Mouse (Mus musculus) heart, embryonic 13.5 days (tissue): ENCODE measurements around the gene Dagla. TPM values are rescaled to one million over a fixed set of nuclear protein-coding genes. Genes with fewer than 3 reads are reported as not detected.

Experiments
- ATAC-seq: fragments of 200-750 bp; cut with Nextera tagmentation; 2 replicates; pipeline ENCODE4 v1.8.0; 2017; ENCODE audit warnings: moderate TSS enrichment; ENCODE audit not compliant: insufficient number of reproducible peaks, low FRiP score, low TSS enrichment; ENCODE audit errors: extremely low read depth
- H3K27ac ChIP-seq: fragments of 300-500 bp; sonication (generic); replicated peaks from 2 replicates; pipeline ENCODE4 v1.5.1; 2015; ENCODE audit warnings: moderate library complexity, mild to moderate bottlenecking, inconsistent platforms
- H3K27me3 ChIP-seq: fragments of 300-500 bp; sonication (generic); replicated peaks from 2 replicates; pipeline ENCODE4 v1.6.1; 2015; ENCODE audit warnings: mild to moderate bottlenecking, inconsistent platforms
- H3K36me3 ChIP-seq: fragments of 300-500 bp; sonication (generic); 2 replicates; pipeline ENCODE4 v1.6.1; 2015; ENCODE audit warnings: mild to moderate bottlenecking, inconsistent platforms
- H3K4me1 ChIP-seq: fragments of 300-500 bp; sonication (generic); 2 replicates; pipeline ENCODE4 v1.6.1; 2015; ENCODE audit warnings: inconsistent platforms
- H3K4me2 ChIP-seq: fragments of 300-500 bp; sonication (generic); 2 replicates; pipeline ENCODE4 v1.6.1; 2015; ENCODE audit warnings: inconsistent platforms, mild to moderate bottlenecking, moderate library complexity
- H3K4me3 ChIP-seq: fragments of 300-500 bp; sonication (generic); 2 replicates; pipeline ENCODE4 v1.5.1; 2015; ENCODE audit warnings: moderate library complexity, mild to moderate bottlenecking, inconsistent platforms
- H3K9ac ChIP-seq: fragments of 300-500 bp; sonication (generic); 2 replicates; pipeline ENCODE4 v1.6.1; 2015; ENCODE audit warnings: inconsistent platforms, mild to moderate bottlenecking, moderate library complexity
- H3K9me3 ChIP-seq: fragments of 300-500 bp; sonication (generic); 2 replicates; pipeline ENCODE4 v1.6.1; 2016; ENCODE audit warnings: inconsistent platforms
- WGBS: fragments of 180-500 bp; shearing (Covaris S2); methylation state at CpG from one replicate; pipeline ENCODE4 v1.1.7; 2015; ENCODE audit warnings: mixed read lengths; 5-methylcytosine and 5-hydroxymethylcytosine counted together
- polyA plus RNA-seq: library from polyadenylated mRNA; unstranded; fragments of >200 nt; fragmentation: Nextera tagmentation; extraction: Ambion mirVana; gene quantifications from 2 replicates; pipeline ENCODE4 v1.2.1, GENCODE M21; 2015

Dagla gene
- polyA plus RNA-seq, 1 experiment from 2014 or later, result 0.96 TPM

GRCm38 (mm10) chr19:10216101-10216500 lies 88.6 kb downstream of the Dagla start:
- peaks cover 44% of the 10 kb centered on the region for H3K36me3 ChIP-seq
- H3K4me3 ChIP-seq, result no peak overlapping the region
- no peaks in the 10 kb centered on the region for H3K27me3 ChIP-seq
- no peak for ATAC-seq
- 67% methylated on average over 8 of the region's 8 CpGs for WGBS
- no peak overlapping the region for H3K27ac ChIP-seq
- no peak overlapping the region for H3K4me2 ChIP-seq
- H3K9me3 ChIP-seq, result no peaks in the 10 kb centered on the region
- 0 out of 2 replicates have a peak, but pooled peaks cover 4% of the 10 kb centered on the region for H3K4me1 ChIP-seq
- H3K9ac ChIP-seq, result no peak overlapping the region

GRCm38 (mm10) chr19:10213796-10214471 lies 90.7 kb downstream of the Dagla start:
- H3K9ac ChIP-seq, result no peak overlapping the region
- 82% methylated on average over 10 of the region's 10 CpGs for WGBS
- H3K27me3 ChIP-seq, result no peaks in the 10 kb centered on the region
- peaks cover 65% of the 10 kb centered on the region for H3K36me3 ChIP-seq
- no peak overlapping the region for H3K4me2 ChIP-seq
- no peaks in the 10 kb centered on the region for H3K9me3 ChIP-seq
- H3K4me3 ChIP-seq, result no peak overlapping the region
- H3K27ac ChIP-seq, result no peak overlapping the region
- H3K4me1 ChIP-seq, result no peaks in the 10 kb centered on the region
- ATAC-seq, result no peak

- no peaks in the 10 kb centered on the region for H3K9me3 ChIP-seq
- ATAC-seq, result no peak
- H3K9ac ChIP-seq, result no peak overlapping the region
- no peak overlapping the region for H3K4me2 ChIP-seq
- no peak overlapping the region for H3K4me3 ChIP-seq
- H3K36me3 ChIP-seq, result peaks cover 80% of the 10 kb centered on the region
- no peak overlapping the region for H3K27ac ChIP-seq
- no peaks in the 10 kb centered on the region for H3K27me3 ChIP-seq
- WGBS, result 66% methylated on average over 4 of the region's 4 CpGs
- no peaks in the 10 kb centered on the region for H3K4me1 ChIP-seq
Observed at GRCm38 (mm10) chr19:10210885-10211284, 93.8 kb downstream of the Dagla start.

GRCm38 (mm10) chr19:10208851-10209250 lies 95.8 kb downstream of the Dagla start:
- H3K36me3 ChIP-seq, result peaks cover 82% of the 10 kb centered on the region
- H3K27me3 ChIP-seq, result no peaks in the 10 kb centered on the region
- 79% methylated on average over 3 of the region's 3 CpGs for WGBS
- H3K27ac ChIP-seq, result no peak overlapping the region
- H3K4me1 ChIP-seq, result peaks cover 10% of the 10 kb centered on the region
- H3K9ac ChIP-seq, result no peak overlapping the region
- no peak overlapping the region for H3K4me2 ChIP-seq
- no peak for ATAC-seq
- H3K4me3 ChIP-seq, result no peak overlapping the region
- H3K9me3 ChIP-seq, result no peaks in the 10 kb centered on the region

- peaks cover 59% of the 10 kb centered on the region for H3K36me3 ChIP-seq
- ATAC-seq, result no peak
- H3K27me3 ChIP-seq, result no peaks in the 10 kb centered on the region
- peak overlapping the region; percentile 95 for H3K9ac ChIP-seq
- peaks cover 19% of the 10 kb centered on the region for H3K4me1 ChIP-seq
- peak overlapping the region; percentile 91 for H3K4me2 ChIP-seq
- 65% methylated on average over 6 of the region's 6 CpGs for WGBS
- peak overlapping the region; percentile 95 for H3K4me3 ChIP-seq
- peak overlapping the region; percentile 90 for H3K27ac ChIP-seq
- no peaks in the 10 kb centered on the region for H3K9me3 ChIP-seq
Observed at GRCm38 (mm10) chr19:10205051-10205450, 99.6 kb downstream of the Dagla start.

- Histone ChIP-seq H3K4me2 (peak overlapping the region; percentile 91), H3K9me3 (no peaks in the 10 kb centered on the region), H3K4me1 (peaks cover 19% of the 10 kb centered on the region), H3K36me3 (peaks cover 59% of the 10 kb centered on the region), H3K4me3 (peak overlapping the region; percentile 95), H3K9ac (peak overlapping the region; percentile 95), H3K27me3 (no peaks in the 10 kb centered on the region), H3K27ac (peak overlapping the region; percentile 90)
- 1% methylated on average over 5 of the region's 5 CpGs for WGBS
- ATAC-seq, result no peak
Observed at GRCm38 (mm10) chr19:10204616-10205001, 100.1 kb downstream of the Dagla start.

- Histone ChIP-seq H3K4me2 (peak within 1 kb of the TSS; percentile 91), H3K9me3 (no peaks in the 10 kb centered on the region), H3K36me3 (peaks cover 59% of the 10 kb centered on the region), H3K9ac (peak within 1 kb of the TSS; percentile 95), H3K4me3 (peak within 1 kb of the TSS; percentile 95), H3K4me1 (peaks cover 19% of the 10 kb centered on the region), H3K27ac (peak within 1 kb of the TSS; percentile 90), H3K27me3 (no peaks in the 10 kb centered on the region)
- peak; percentile 78 for ATAC-seq
- under 1% methylated on average over 40 of the region's 40 CpGs for WGBS
Observed at GRCm38 (mm10) chr19:10203848-10204615, 100.6 kb downstream of the Dagla start, which contains the start of the genes Tmem258 and Fen1. Gene Tmem258 (plus strand): TSS chr19:10204014. Gene Fen1 (minus strand): TSS chr19:10204169.

GRCm38 (mm10) chr19:10203146-10203847 lies 101.4 kb downstream of the Dagla start:
- 2% methylated on average over 23 of the region's 23 CpGs for WGBS
- peaks cover 52% of the 10 kb centered on the region for H3K36me3 ChIP-seq
- peak; percentile 19; the same call in 1 of the 2 replicates for ATAC-seq

GRCm38 (mm10) chr19:10198723-10199122 lies 106.0 kb downstream of the Dagla start:
- Histone ChIP-seq H3K27ac (no peak overlapping the region), H3K4me1 (peaks cover 13% of the 10 kb centered on the region), H3K4me2 (no peak overlapping the region), H3K27me3 (no peaks in the 10 kb centered on the region), H3K4me3 (no peak overlapping the region), H3K9ac (no peak overlapping the region), H3K9me3 (no peaks in the 10 kb centered on the region), H3K36me3 (peaks cover 63% of the 10 kb centered on the region)
- 28% methylated on average over 3 of the region's 3 CpGs for WGBS
- ATAC-seq, result no peak

More at GRCm38 (mm10) chr19:10203146-10203847, 101.4 kb downstream of the Dagla start:
- no peaks in the 10 kb centered on the region for H3K27me3 ChIP-seq
- H3K4me1 ChIP-seq, result peaks cover 22% of the 10 kb centered on the region
- peak overlapping the region; percentile 95 for H3K4me3 ChIP-seq
- H3K27ac ChIP-seq, result peak overlapping the region; percentile 90
- H3K9ac ChIP-seq, result peak overlapping the region; percentile 95
- no peaks in the 10 kb centered on the region for H3K9me3 ChIP-seq
- peak overlapping the region; percentile 91 for H3K4me2 ChIP-seq

- H3K4me1 ChIP-seq, result peaks cover 12% of the 10 kb centered on the region
- H3K27me3 ChIP-seq, result no peaks in the 10 kb centered on the region
- H3K4me3 ChIP-seq, result no peak overlapping the region
- H3K9me3 ChIP-seq, result no peaks in the 10 kb centered on the region
- ATAC-seq, result no peak
- peaks cover 67% of the 10 kb centered on the region for H3K36me3 ChIP-seq
- 66% methylated on average over 2 of the region's 2 CpGs for WGBS
- H3K9ac ChIP-seq, result no peak overlapping the region
- no peak overlapping the region for H3K27ac ChIP-seq
- H3K4me2 ChIP-seq, result no peak overlapping the region
Observed at GRCm38 (mm10) chr19:10198286-10198685, 106.4 kb downstream of the Dagla start.

- H3K9ac ChIP-seq, result no peak overlapping the region
- WGBS, result 85% methylated on average over 4 of the region's 4 CpGs
Observed at GRCm38 (mm10) chr19:10197130-10197529, 107.5 kb downstream of the Dagla start.

More at GRCm38 (mm10) chr19:10197130-10197529, 107.5 kb downstream of the Dagla start:
- Histone ChIP-seq H3K36me3 (peaks cover 79% of the 10 kb centered on the region), H3K27me3 (no peaks in the 10 kb centered on the region), H3K4me1 (peaks cover 4% of the 10 kb centered on the region; the same call in 1 of the 2 replicates), H3K9me3 (no peaks in the 10 kb centered on the region), H3K4me2 (no peak overlapping the region), H3K4me3 (no peak overlapping the region), H3K27ac (no peak overlapping the region)
- no peak for ATAC-seq
